Mouse (Mus musculus) heart, postnatal 0 days (tissue): ENCODE measurements at regions not wholly inside any gene's neighbourhood (a gene's known extent, or its start where the extent isn't known, plus 50 kb on each side); places are given as distances from the start of the nearest gene placed in this dataset.

ENCODE experiments used
- CTCF ChIP-seq: IDR thresholded peaks from 2 replicates; pipeline ENCODE4 v1.5.1; 2016; ENCODE audit warnings: antibody characterized with exemption, control low read depth, low read depth
- EP300 ChIP-seq: IDR thresholded peaks from 2 replicates; pipeline ENCODE4 v1.6.1; 2016; ENCODE audit warnings: antibody characterized with exemption, low read depth

DNA sequence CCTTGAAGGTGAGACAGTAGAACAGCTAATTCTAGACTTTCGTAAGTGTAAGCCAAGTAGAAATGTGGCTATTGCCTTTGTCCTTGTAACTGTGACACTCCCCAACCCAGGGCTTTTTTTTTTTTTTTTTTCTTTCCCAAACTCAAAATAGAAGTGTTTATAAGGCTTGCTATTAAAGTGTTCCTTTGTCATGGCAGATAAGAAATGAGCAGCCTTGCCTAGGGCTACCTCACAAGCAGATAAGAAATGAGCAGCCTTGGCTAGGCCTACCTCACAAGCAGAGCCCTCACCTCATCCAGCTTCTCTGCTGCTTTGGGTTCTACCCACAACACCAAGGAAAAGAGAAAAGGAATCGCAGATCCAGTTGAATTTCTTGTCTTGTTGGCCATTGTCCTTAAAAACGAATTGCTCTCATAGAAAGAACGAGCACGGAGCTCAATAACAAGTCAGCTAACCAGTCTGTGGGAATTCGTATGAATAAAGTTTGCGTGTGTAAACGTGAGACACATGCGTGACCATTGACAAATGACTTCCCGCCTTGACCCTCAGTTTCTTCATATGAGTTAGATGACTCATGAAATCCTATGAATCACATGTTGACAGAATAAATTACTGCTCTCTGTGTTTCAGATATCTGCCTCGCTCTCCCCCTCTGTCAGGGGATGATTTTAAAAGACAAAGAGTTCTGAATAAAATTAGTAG lies 192.6 kb upstream of the Kbtbd8 start:
- TF ChIP-seq CTCF (no peak), EP300 (no peak)
